In the genomic region with DNA sequence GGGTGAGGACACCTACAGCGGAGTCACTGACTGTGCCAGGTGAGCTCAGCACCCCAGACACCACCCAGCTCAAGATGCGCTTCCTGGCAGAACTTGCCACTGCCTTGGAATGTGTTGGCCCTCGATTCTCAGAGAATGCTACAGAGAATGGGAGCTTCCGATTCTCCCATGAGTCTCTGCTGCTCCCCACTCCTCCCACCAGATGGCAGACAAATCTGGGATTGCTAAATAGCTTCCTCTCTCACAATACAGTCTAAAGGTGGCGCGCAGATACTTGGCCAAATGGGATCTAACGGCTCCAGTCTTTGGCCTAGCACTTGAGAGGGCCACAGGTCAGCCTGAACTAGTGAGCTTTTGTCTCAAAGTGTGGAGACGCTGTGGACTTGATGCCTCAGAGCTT, we compare ENCODE assay signal across 11 mouse cellular contexts. TPM values are rescaled to one million over a fixed set of nuclear protein-coding genes. Genes with fewer than 3 reads are reported as not detected.
DNase-seq lines count a peak whose midpoint lies in the region; ATAC-seq and TF ChIP-seq lines count a peak whose summit lies in the region.
"Had no signal": no experiment of that assay in that cellular context is flagged by ENCODE, and none has a peak within 500 bp of the region (broad histone marks: within the 10 kb centered on the region; RNA-seq: fewer than 3 reads in every experiment).

No protein-coding gene starts in this region.

- TF ChIP-seq CTCF in lung, adult 2 months (IDR thresholded peaks at IDR 0.05; ENCODE audit: insufficient read depth, low read length) = 0 out of 2 replicates have a peak, but pooled peaks have one; percentile 4
- TF ChIP-seq CTCF in layer of hippocampus, adult 2 months (conservative IDR thresholded peaks at IDR 0.05) = peak; percentile 58

- TF ChIP-seq POLR2A in lung, adult 2 months (IDR thresholded peaks at IDR 0.05; ENCODE audit: borderline replicate concordance, extremely low read depth, low read depth, low read length) = no peak

- H3K4me3 ChIP-seq in lung, adult 2 months (replicated peaks; ENCODE audit: extremely low read depth, low read depth, low read length) = no peak overlapping the region
- H3K4me3 ChIP-seq in layer of hippocampus, adult 2 months = no peak overlapping the region
- H3K4me3 ChIP-seq: limb, embryonic 13.5 days had no signal

- peak overlapping the region; percentile 65 for H3K27ac ChIP-seq in layer of hippocampus, adult 2 months
- H3K27ac ChIP-seq: limb, embryonic 13.5 days had no signal

- intact Hi-C loops in gastrocnemius, postnatal 36 days (cut with DNase I) = loop anchor here (5.0 kb wide), 1 partner anchor 51 kb away; no protein-coding TSS in a partner anchor

- ATAC-seq in frontal cortex, adult (ENCODE audit: low TSS enrichment) = peak; percentile 75
- ATAC-seq: CD4-positive, CD25-positive, alpha-beta regulatory T cell, adult 4 months had no signal

- H3K4me1 ChIP-seq in lung, adult 2 months (ENCODE audit: control insufficient read depth, insufficient read depth, low read length) = no peaks in the 10 kb centered on the region
- H3K4me1 ChIP-seq: limb, embryonic 13.5 days had no signal

- DNase-seq in frontal cortex, postnatal 14 days (ENCODE audit: low spot score in 2 of 2) = no peak
- no peak for DNase-seq in lung, adult 2 months
- no peak for DNase-seq in lung, postnatal 14 days
- peak; percentile 58 for DNase-seq in ES-CJ7 (ENCODE audit: low read depth, low spot score)
- peak; percentile 60 to 65 for DNase-seq in layer of hippocampus, adult 2 months (ENCODE audit: low spot score in 2 of 2)
- no peak for DNase-seq in gastrocnemius, postnatal 36 days
- DNase-seq in natural killer cell, adult 2 months (ENCODE audit: low spot score in 2 of 2) = no peak

- WGBS in lung, adult 2 months = 75% methylated on average over 8 of the region's 8 CpGs

RNA-seq across cellular contexts. Expression of a gene that starts 19.6 kb away (rescaled TPM):
- polyA plus RNA-seq in lung, adult 2 months (2012; rRNA removed) = 0.74 and 1.6 TPM in 2 replicates
- 10 to 100 TPM; 57.4 to 61.9 TPM for total RNA-seq in layer of hippocampus, adult 2 months (2021)
- not detected for total RNA-seq in gastrocnemius, postnatal 36 days (2021)
- total RNA-seq: megakaryocyte-erythroid progenitor cell, adult 5-6 weeks had no signal

RNA-seq across cellular contexts. Expression of a gene that starts 29.6 kb away (rescaled TPM):
- polyA plus RNA-seq in lung, adult 2 months (2012; rRNA removed) = 115 and 161 TPM in 2 replicates
- 100 to 1,000 TPM; 467 to 509 TPM for total RNA-seq in layer of hippocampus, adult 2 months (2021)
- total RNA-seq in gastrocnemius, postnatal 36 days (2021) = 100 to 1,000 TPM; 113 to 124 TPM

RNA-seq across cellular contexts. Expression of a gene that starts 43.1 kb away (rescaled TPM):
- 17.3 and 21.1 TPM in 2 replicates for polyA plus RNA-seq in lung, adult 2 months (2012; rRNA removed)
- 10 to 100 TPM; 36.8 to 47.3 TPM for total RNA-seq in layer of hippocampus, adult 2 months (2021)
- 10 to 100 TPM; 59.6 to 67.3 TPM for total RNA-seq in gastrocnemius, postnatal 36 days (2021)

Comparison
In these comparisons a context has a peak if more than half of its experiments do, and no peak if none do; other contexts are left out.
1. DNase-seq: peak in ES-CJ7 (single experiment) and layer of hippocampus, adult 2 months (2 of 2); none in frontal cortex, postnatal 14 days (0 of 2), lung, adult 2 months (single experiment), lung, postnatal 14 days (single experiment), gastrocnemius, postnatal 36 days (0 of 2) and natural killer cell, adult 2 months (0 of 2).
2. RNA of a gene that starts 19.6 kb away (total RNA-seq): 57.4 to 61.9 TPM in layer of hippocampus, adult 2 months; not detected in gastrocnemius, postnatal 36 days; every median in the first group is over 10 times any median in the second.